Mouse (Mus musculus) embryonic facial prominence, embryonic 13.5 days (tissue): ENCODE measurements around the gene Polr2i. TPM values are rescaled to one million over a fixed set of nuclear protein-coding genes. Genes with fewer than 3 reads are reported as not detected.
A peak's percentile ranks its signal among the peaks of the same experiment; 100 is the strongest.

Experiments
- ATAC-seq: fragments of 200-750 bp; cut with Nextera tagmentation; 2 replicates; pipeline ENCODE4 v1.8.0; 2017; ENCODE audit warnings: low read depth; ENCODE audit not compliant: insufficient number of reproducible peaks, insufficient read depth, low FRiP score, low TSS enrichment
- H3K27ac ChIP-seq: fragments of 300-500 bp; sonication (generic); 2 replicates; pipeline ENCODE4 v1.5.1; 2015; ENCODE audit warnings: moderate library complexity, mild to moderate bottlenecking, inconsistent platforms
- H3K27me3 ChIP-seq: fragments of 300-500 bp; sonication (generic); 2 replicates; pipeline ENCODE4 v1.6.1; 2015; ENCODE audit warnings: mild to moderate bottlenecking, inconsistent platforms
- H3K36me3 ChIP-seq: fragments of 300-500 bp; sonication (generic); 2 replicates; pipeline ENCODE4 v1.6.1; 2015; ENCODE audit warnings: mild to moderate bottlenecking, inconsistent platforms
- H3K4me1 ChIP-seq: fragments of 300-500 bp; sonication (generic); 2 replicates; pipeline ENCODE4 v1.6.1; 2015; ENCODE audit warnings: inconsistent platforms
- H3K4me2 ChIP-seq: fragments of 300-500 bp; sonication (generic); 2 replicates; pipeline ENCODE4 v1.6.1; 2015; ENCODE audit warnings: moderate library complexity, mild to moderate bottlenecking, inconsistent platforms
- H3K4me3 ChIP-seq: fragments of 300-500 bp; sonication (generic); 2 replicates; pipeline ENCODE4 v1.5.1; 2015; ENCODE audit warnings: mild to moderate bottlenecking, inconsistent platforms
- H3K9ac ChIP-seq: fragments of 300-500 bp; sonication (generic); 2 replicates; pipeline ENCODE4 v1.6.1; 2015; ENCODE audit warnings: mild to moderate bottlenecking, inconsistent platforms
- H3K9me3 ChIP-seq: fragments of 300-500 bp; sonication (generic); 2 replicates; pipeline ENCODE4 v1.6.1; 2016; ENCODE audit warnings: inconsistent platforms
- WGBS: fragments of 180-500 bp; shearing (Covaris S2); methylation state at CpG from one replicate; pipeline ENCODE4 v1.1.7; 2015; ENCODE audit warnings: mixed read lengths; 5-methylcytosine and 5-hydroxymethylcytosine counted together
- polyA plus RNA-seq: library from polyadenylated mRNA; unstranded; fragments of >200 nt; fragmentation: Nextera tagmentation; extraction: Ambion mirVana; gene quantifications from 2 replicates; pipeline ENCODE4 v1.2.1, GENCODE M21; 2015

The Polr2i gene
- polyA plus RNA-seq, 1 experiment from 2014 or later: 180 TPM

DNA sequence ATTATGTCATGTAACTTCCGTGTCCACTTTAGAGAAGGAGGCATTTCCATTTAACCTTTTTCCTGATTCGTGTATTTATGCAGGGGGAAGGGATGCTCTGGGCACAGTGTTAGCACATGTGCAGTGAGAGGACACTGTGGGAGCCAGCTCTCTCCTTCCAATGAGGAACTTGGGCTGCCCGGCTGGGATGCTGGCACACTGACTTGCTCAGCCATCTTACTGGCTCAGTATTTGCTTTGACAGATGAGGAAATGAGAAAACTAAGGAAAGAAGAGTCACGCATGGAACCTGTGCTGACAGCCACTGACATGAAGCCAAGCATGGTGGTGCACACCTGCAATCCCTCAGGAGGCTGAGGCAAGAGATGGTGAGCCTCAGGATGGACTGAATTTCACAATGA lies 37.9 kb downstream of the Polr2i start:
- Histone ChIP-seq H3K27me3 (no peaks in the 10 kb centered on the region), H3K4me1 (no peaks in the 10 kb centered on the region), H3K36me3 (peaks cover 14% of the 10 kb centered on the region; the same call in 1 of the 2 replicates), H3K9ac (no peak overlapping the region), H3K27ac (no peak overlapping the region), H3K9me3 (no peaks in the 10 kb centered on the region), H3K4me3 (no peak overlapping the region), H3K4me2 (no peak overlapping the region)
- WGBS: 83% methylated on average over 4 of the region's 4 CpGs
- ATAC-seq: no peak

DNA sequence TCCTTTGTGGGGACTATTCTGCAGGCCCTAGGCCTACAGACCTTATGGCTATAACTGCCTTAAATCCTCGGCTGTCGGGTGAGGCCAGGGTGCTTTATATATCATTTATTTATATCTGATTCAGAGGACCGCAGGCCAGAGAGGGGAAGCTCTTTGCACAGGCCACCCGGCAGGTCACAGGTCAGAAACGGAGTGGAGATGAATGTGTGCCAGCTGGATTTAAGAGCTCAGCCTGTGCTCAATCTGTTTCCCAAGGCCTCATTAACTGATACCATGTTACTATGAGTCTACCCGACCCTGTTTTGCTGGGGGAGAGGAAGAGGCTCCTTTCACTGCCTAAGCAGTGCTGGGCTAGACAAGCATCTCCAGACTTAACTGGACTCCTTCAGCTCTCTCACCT lies 42.6 kb downstream of the Polr2i start:
- Histone ChIP-seq H3K9ac (no peak overlapping the region), H3K4me2 (no peak overlapping the region), H3K4me3 (no peak overlapping the region), H3K4me1 (peaks cover 3% of the 10 kb centered on the region), H3K9me3 (no peaks in the 10 kb centered on the region), H3K36me3 (no peaks in the 10 kb centered on the region), H3K27ac (no peak overlapping the region), H3K27me3 (no peaks in the 10 kb centered on the region)
- no peak for ATAC-seq
- 78% methylated on average over 6 of the region's 6 CpGs for WGBS

DNA sequence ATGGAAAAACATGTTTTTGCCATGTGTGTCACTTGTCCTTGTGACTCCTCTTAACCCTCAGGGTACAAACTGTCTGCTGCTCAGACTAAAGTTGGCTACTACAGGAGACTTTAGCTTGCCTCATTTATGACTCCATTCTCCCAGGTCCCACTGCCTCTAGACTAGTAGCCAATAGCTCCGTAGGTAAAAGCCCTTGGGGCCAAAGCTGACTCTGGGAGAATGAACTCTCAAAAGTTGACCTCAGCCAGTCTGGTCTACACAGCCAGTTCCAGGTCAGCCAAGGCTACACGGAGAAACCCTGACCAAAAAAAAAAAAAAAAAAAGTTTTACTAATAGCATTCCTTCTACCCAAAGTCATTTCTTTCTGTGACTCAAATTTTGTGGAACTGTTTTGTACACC lies 47.2 kb downstream of the Polr2i start:
- ATAC-seq: no peak
- no peaks in the 10 kb centered on the region for H3K36me3 ChIP-seq
- WGBS: 56% methylated on average over 2 of the region's 2 CpGs
- H3K27ac ChIP-seq: no peak overlapping the region
- peaks cover 12% of the 10 kb centered on the region for H3K4me1 ChIP-seq
- H3K4me2 ChIP-seq: peak overlapping the region; percentile 85
- H3K27me3 ChIP-seq: no peaks in the 10 kb centered on the region
- H3K9ac ChIP-seq: no peak overlapping the region
- H3K9me3 ChIP-seq: no peaks in the 10 kb centered on the region
- no peak overlapping the region for H3K4me3 ChIP-seq

DNA sequence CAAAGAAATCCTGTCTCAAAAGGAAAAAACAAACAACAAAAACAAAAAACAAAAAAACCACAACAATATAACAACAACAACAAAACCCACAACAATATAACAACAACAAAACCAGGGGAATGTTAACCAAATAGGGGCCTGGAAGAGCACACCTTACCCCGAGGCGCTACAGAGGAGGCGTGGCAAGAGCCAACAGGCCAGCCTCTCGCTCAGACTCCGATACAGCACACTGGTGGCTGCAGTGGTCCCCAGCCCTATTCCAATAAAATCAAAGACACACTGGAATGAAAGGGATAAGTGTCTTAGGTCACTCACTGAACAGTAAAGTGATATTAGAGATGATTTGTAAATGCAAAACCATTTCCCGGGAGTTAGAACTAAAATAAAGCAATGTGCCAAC lies 47.8 kb downstream of the Polr2i start:
- 0 out of 2 replicates have a peak overlapping the region, but pooled peaks have one; percentile 97 for H3K27ac ChIP-seq
- H3K27me3 ChIP-seq: no peaks in the 10 kb centered on the region
- H3K4me1 ChIP-seq: peaks cover 12% of the 10 kb centered on the region
- no peaks in the 10 kb centered on the region for H3K36me3 ChIP-seq
- 0% methylated on average over 6 of the region's 6 CpGs for WGBS
- ATAC-seq: no peak
- peak overlapping the region; percentile 69 for H3K9ac ChIP-seq
- no peaks in the 10 kb centered on the region for H3K9me3 ChIP-seq
- H3K4me2 ChIP-seq: peak overlapping the region; percentile 85
- peak overlapping the region; percentile 81 for H3K4me3 ChIP-seq

DNA sequence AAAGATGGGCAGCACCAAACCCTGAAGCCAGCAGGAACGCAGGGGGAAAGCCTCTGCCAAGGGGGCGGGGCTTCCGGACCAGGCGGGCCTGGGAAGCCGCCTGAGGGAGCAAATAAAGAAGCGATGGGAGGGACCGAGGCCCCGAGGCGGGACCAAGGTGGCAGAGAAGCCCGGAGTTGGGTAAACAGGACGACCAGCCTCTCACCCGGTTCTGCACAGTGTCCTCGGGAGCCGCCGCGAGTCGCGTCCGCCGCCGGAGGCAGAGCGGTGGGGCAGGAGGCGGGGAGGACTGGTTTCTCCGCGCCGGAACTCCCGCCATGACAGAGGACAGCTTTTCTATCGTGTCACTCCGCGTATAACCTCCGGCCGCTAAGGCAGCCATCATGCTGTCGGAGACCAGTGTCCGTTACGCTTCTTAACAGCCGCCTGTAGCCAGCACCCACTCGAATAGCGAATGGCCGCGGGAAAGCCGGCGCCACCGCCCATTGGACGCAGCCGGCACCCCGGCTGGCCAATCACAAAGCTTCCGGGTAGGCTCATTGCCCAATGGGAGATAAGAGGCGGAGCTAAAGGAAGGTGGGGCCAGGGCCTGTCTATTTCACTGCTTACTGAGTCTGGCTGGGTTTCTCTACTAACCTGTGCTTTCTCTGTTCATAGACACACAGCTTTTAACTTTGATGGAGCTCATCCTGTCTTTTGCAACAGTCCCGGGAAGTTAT lies 48.4 kb downstream of the Polr2i start, which contains the start of the genes Thap8 and Wdr62:
TSS of gene Thap8 (plus strand) at position 144 of the 719 bp plus-strand sequence.
TSS of gene Wdr62 (minus strand) at position 469 of the 719 bp plus-strand sequence.
- peaks cover 12% of the 10 kb centered on the region for H3K4me1 ChIP-seq
- H3K4me2 ChIP-seq: peak within 1 kb of the TSS; percentile 85
- peak within 1 kb of the TSS; percentile 81 for H3K4me3 ChIP-seq
- H3K9ac ChIP-seq: peak within 1 kb of the TSS; percentile 69
- under 1% methylated on average over 49 of the region's 49 CpGs for WGBS
- H3K36me3 ChIP-seq: no peaks in the 10 kb centered on the region
- peak within 1 kb of the TSS; percentile 97 for H3K27ac ChIP-seq
- no peaks in the 10 kb centered on the region for H3K27me3 ChIP-seq
- no peaks in the 10 kb centered on the region for H3K9me3 ChIP-seq
- ATAC-seq: peak; percentile 94

DNA sequence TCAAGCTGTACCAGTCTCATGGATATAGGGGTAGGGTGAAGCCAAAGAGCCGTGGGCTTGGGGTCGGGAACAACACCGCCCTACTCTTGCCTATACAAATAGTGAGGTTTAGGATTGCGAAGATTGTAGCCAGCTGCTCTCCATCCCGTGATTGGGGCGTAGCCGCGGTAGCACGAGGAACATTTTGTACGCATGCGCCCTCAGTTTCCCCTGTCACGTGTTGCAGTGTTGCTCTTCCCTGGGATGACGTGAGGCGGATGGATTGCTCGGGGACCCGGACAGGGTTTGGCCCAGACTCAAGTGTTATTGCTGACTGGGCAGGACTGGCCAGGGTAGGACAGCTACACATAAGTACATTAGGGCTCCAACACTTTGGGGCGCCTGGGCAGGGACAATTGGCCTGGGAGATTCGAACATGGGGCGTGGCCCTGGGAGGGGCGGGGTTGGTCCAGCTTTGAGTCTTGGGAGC lies 49.0 kb downstream of the Polr2i start:
- Histone ChIP-seq H3K4me3 (peak overlapping the region; percentile 81), H3K27ac (peak overlapping the region; percentile 97), H3K4me2 (peak overlapping the region; percentile 85), H3K4me1 (peaks cover 12% of the 10 kb centered on the region), H3K27me3 (no peaks in the 10 kb centered on the region), H3K9me3 (no peaks in the 10 kb centered on the region), H3K36me3 (no peaks in the 10 kb centered on the region), H3K9ac (peak overlapping the region; percentile 68)
- under 1% methylated on average over 20 of the region's 20 CpGs for whole genome bisulfite sequencing
- peak; percentile 86 for ATAC-seq

DNA sequence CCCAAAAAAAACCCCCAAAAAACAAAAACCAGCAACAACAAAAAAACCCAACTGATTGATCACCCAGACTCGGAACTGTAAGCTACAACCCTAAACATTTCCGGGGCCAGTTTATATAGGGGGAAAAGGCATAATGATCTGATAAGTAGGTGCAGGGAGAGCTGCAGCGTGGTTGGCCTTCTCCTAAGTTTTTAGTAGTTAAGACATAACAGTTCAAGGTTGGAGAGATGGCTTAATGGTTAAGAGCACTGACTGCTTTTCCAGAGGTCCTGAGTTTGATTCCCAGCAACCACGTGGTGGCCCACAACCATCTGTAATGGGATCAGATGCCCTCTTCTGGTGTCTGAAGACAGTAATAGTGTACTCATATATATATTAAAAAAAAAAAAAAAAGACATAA lies 49.8 kb downstream of the Polr2i start:
- Histone ChIP-seq H3K9me3 (no peaks in the 10 kb centered on the region), H3K4me3 (no peak overlapping the region), H3K4me1 (peaks cover 12% of the 10 kb centered on the region), H3K27ac (peak overlapping the region; percentile 97; the same call in 1 of the 2 replicates), H3K9ac (no peak overlapping the region), H3K36me3 (no peaks in the 10 kb centered on the region), H3K4me2 (peak overlapping the region; percentile 85; the same call in 1 of the 2 replicates), H3K27me3 (no peaks in the 10 kb centered on the region)
- ATAC-seq: no peak
- WGBS: 80% methylated on average over 4 of the region's 4 CpGs

DNA sequence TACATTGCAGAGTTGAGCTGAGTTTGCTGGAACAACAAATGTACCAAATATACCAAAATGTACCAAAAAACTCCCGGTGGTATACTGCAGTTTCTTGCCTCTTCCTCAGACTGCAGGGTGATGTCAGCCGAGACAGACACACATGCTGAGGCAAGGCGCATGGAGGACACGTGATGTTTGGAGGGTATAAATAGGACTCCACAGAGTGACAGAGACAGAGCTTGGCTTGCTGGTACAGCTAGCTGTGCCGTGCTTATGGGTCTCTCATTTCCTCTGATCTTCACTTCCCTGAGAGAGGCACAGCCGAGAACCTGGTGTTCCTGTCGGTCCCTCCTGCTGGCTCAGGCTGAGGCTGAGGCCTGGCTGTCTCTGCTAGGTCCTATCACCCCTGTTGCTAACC lies 51.0 kb downstream of the Polr2i start:
- H3K4me1 ChIP-seq: peaks cover 12% of the 10 kb centered on the region
- no peaks in the 10 kb centered on the region for H3K27me3 ChIP-seq
- H3K4me2 ChIP-seq: no peak overlapping the region
- no peak overlapping the region for H3K27ac ChIP-seq
- H3K36me3 ChIP-seq: no peaks in the 10 kb centered on the region
- H3K9me3 ChIP-seq: no peaks in the 10 kb centered on the region
- no peak overlapping the region for H3K4me3 ChIP-seq
- WGBS: 72% methylated on average over 7 of the region's 7 CpGs
- no peak for ATAC-seq
- H3K9ac ChIP-seq: no peak overlapping the region

Other genes starting within 250 kb of the Polr2i start
- 13.3 and 17.5 TPM in 2 replicates for gene Zfp568, start 248.0 kb upstream of the Polr2i start, polyA plus RNA-seq
- gene Zfp14, start 180.6 kb upstream of the Polr2i start, polyA plus RNA-seq: 5.5 and 7.1 TPM in 2 replicates
- 8.3 and 10.8 TPM in 2 replicates for gene Zfp82, start 159.0 kb upstream of the Polr2i start, polyA plus RNA-seq
- 1.2 and 2.2 TPM in 2 replicates for gene Gm26920, start 141.5 kb upstream of the Polr2i start, polyA plus RNA-seq
- gene Zfp566, start 141.4 kb upstream of the Polr2i start, polyA plus RNA-seq: 14.5 and 18.7 TPM in 2 replicates
- gene Zfp260, start 137.2 kb upstream of the Polr2i start, polyA plus RNA-seq: 149 and 151 TPM in 2 replicates
- 11.3 and 19.2 TPM in 2 replicates for gene Zfp382, start 110.0 kb upstream of the Polr2i start, polyA plus RNA-seq
- gene Zfp146, start 62.2 kb upstream of the Polr2i start, polyA plus RNA-seq: 23.7 and 24.2 TPM in 2 replicates
- gene Cox7a1, start 47.8 kb upstream of the Polr2i start, polyA plus RNA-seq: 3.7 and 4.7 TPM in 2 replicates
- gene Capns1, start 33.1 kb upstream of the Polr2i start, polyA plus RNA-seq: 92.0 and 110 TPM in 2 replicates
- gene Tbcb, start 324 bp downstream of the Polr2i start, polyA plus RNA-seq: 213 and 214 TPM in 2 replicates
- 0.30 TPM in 1 of 2 replicates, not detected in the other for gene Ovol3, start 3.8 kb downstream of the Polr2i start, polyA plus RNA-seq
- gene Thap8, start 48.1 kb downstream of the Polr2i start, polyA plus RNA-seq: 0.15 and 0.59 TPM in 2 replicates
- gene Wdr62, start 48.5 kb downstream of the Polr2i start, polyA plus RNA-seq: 6.4 and 8.3 TPM in 2 replicates
- 60.7 and 61.0 TPM in 2 replicates for gene Clip3, start 59.8 kb downstream of the Polr2i start, polyA plus RNA-seq
- gene Alkbh6, start 76.8 kb downstream of the Polr2i start, polyA plus RNA-seq: 91.8 and 104 TPM in 2 replicates
- 54.6 and 59.4 TPM in 2 replicates for gene Syne4, start 82.9 kb downstream of the Polr2i start, polyA plus RNA-seq
- gene E130208F15Rik, start 89.8 kb downstream of the Polr2i start, polyA plus RNA-seq: 5.1 TPM in 1 of 2 replicates, not detected in the other
- 19.2 and 22.5 TPM in 2 replicates for gene Sdhaf1, start 91.9 kb downstream of the Polr2i start, polyA plus RNA-seq
- 5.8 and 7.5 TPM in 2 replicates for gene Lrfn3, start 130.8 kb downstream of the Polr2i start, polyA plus RNA-seq
- gene Tyrobp, start 181.8 kb downstream of the Polr2i start, polyA plus RNA-seq: 38.9 and 40.9 TPM in 2 replicates
- 0.72 and 0.91 TPM in 2 replicates for gene Hcst, start 187.9 kb downstream of the Polr2i start, polyA plus RNA-seq
- 1.8 and 2.5 TPM in 2 replicates for gene Nfkbid, start 189.8 kb downstream of the Polr2i start, polyA plus RNA-seq
- gene Aplp1, start 213.6 kb downstream of the Polr2i start, polyA plus RNA-seq: 53.4 and 54.1 TPM in 2 replicates
- 0.17 and 0.52 TPM in 2 replicates for gene Kirrel2, start 225.7 kb downstream of the Polr2i start, polyA plus RNA-seq
- 0.13 and 0.36 TPM in 2 replicates for gene Nphs1, start 226.4 kb downstream of the Polr2i start, polyA plus RNA-seq